Mouse (Mus musculus): Measurements from ENCODE around the gene Bnip2. TPM values are rescaled to one million over a fixed set of nuclear protein-coding genes. Genes with fewer than 3 reads are reported as not detected.

Bnip2 gene
- total and polyA plus RNA-seq, 2 experiments from 2014 or later: 33.2 to 44.3 TPM

DNA sequence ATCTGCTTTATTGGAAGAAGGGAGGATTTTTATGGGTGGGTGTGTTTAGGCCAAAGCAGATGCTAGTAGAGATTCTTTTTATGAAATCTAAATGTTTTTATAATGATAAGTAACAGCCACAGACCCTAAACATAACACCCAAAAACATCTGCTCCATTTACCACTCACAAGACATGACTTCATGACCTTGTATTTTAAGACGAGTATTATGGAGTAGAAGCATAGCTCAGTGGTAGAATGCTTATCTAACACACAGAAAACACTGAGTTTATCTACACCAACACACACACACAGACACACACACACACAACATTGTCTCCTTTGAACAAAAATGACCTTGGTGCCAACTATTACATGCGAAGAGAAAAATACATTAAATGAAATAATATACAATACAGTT, 55.6 kb downstream of the Bnip2 start:
- H3K27ac ChIP-seq: no peak overlapping the region

DNA sequence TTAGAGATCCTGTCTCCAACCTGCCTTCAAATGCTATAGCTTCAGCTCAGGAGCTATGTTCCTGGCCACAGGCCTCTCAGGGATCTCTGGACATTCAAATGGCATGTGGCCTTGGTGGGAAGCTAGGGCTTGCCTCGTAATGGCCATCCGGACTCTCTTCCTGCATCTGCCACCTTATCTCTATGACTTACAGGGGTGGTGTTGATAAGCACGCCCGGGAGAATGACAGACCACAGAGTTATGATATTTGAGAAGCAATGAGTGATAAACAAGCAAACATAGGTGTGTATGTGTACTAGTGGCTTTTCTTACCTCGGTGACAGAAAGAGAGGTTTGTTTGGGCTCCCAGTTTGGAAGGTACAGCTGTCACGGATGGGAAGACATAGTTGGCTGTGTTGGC, 57.0 kb downstream of the Bnip2 start:
- Histone ChIP-seq H3K4me3 (ENCODE audit: low read length) (no peak overlapping the region), H3K36me3 (ENCODE audit: insufficient read depth, low read length) (no peaks in the 10 kb centered on the region), H3K9me3 (ENCODE audit: low read length) (no peaks in the 10 kb centered on the region), H3K27ac (no peak overlapping the region), H3K4me1 (ENCODE audit: insufficient read depth, low read length) (no peaks in the 10 kb centered on the region; the same call in 1 of the 2 replicates), H3K4me2 (ENCODE audit: low read depth, low read length) (no peak overlapping the region), H3K27me3 (ENCODE audit: insufficient read depth, low read length) (no peaks in the 10 kb centered on the region), H3K9ac (replicated peaks; ENCODE audit: low read length) (no peak overlapping the region)
- DNase-seq (ENCODE audit: low spot score) (no peak), ATAC-seq (no peak)
- 93% methylated on average over 6 of the region's 6 CpGs for WGBS
- no peak for TF ChIP-seq CTCF (IDR thresholded peaks at IDR 0.05; ENCODE audit: low read depth)

More for the DNA sequence above, 55.6 kb downstream of the Bnip2 start:
- Histone ChIP-seq H3K36me3 (ENCODE audit: insufficient read depth, low read length) (no peaks in the 10 kb centered on the region), H3K4me2 (ENCODE audit: low read depth, low read length) (no peak overlapping the region), H3K27me3 (ENCODE audit: insufficient read depth, low read length) (no peaks in the 10 kb centered on the region), H3K4me1 (ENCODE audit: insufficient read depth, low read length) (no peaks in the 10 kb centered on the region; the same call in 1 of the 2 replicates), H3K9me3 (ENCODE audit: low read length) (no peaks in the 10 kb centered on the region), H3K9ac (replicated peaks; ENCODE audit: low read length) (no peak overlapping the region), H3K4me3 (ENCODE audit: low read length) (no peak overlapping the region)
- no peak for TF ChIP-seq CTCF (IDR thresholded peaks at IDR 0.05; ENCODE audit: low read depth)
- DNase-seq (ENCODE audit: low spot score): no peak
- ATAC-seq: no peak
- 86% methylated on average over 2 of the region's 2 CpGs for WGBS

- no peaks in the 10 kb centered on the region for H3K36me3 ChIP-seq (ENCODE audit: insufficient read depth, low read length)
- no peak overlapping the region for H3K4me2 ChIP-seq (ENCODE audit: low read depth, low read length)
- H3K9me3 ChIP-seq (ENCODE audit: low read length): no peaks in the 10 kb centered on the region
- no peak overlapping the region for H3K9ac ChIP-seq (replicated peaks; ENCODE audit: low read length)
- H3K4me1 ChIP-seq (ENCODE audit: insufficient read depth, low read length): no peaks in the 10 kb centered on the region; the same call in 1 of the 2 replicates
- no peak for DNase-seq (ENCODE audit: low spot score)
- no peak for ATAC-seq
- H3K27ac ChIP-seq: no peak overlapping the region
- TF ChIP-seq CTCF (IDR thresholded peaks at IDR 0.05; ENCODE audit: low read depth): no peak
- 74% methylated on average over 3 of the region's 3 CpGs for WGBS
- H3K27me3 ChIP-seq (ENCODE audit: insufficient read depth, low read length): no peaks in the 10 kb centered on the region
- H3K4me3 ChIP-seq (ENCODE audit: low read length): no peak overlapping the region
Measured at GRCm38 (mm10) chr9:70047839-70048238, 58.6 kb downstream of the Bnip2 start.

DNA sequence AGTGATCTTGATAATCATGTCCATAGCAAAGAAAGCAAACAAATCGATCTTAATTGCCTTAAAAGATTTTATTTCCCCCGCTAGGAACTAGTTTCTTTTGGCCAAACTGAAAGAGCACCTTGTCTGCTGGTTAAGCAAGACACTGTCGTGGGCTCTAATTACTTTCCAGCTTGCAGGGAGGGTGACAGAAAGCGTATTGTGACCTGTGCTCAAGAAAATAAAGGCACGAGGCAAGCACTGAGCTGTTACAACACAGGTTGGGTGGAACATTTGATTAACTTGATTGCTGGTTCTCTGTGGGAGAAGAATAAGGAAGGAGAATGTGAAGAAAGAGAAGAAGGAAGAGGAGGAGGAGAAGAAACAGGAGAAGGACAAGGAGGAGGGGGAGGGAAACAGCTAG, 59.0 kb downstream of the Bnip2 start:
- Histone ChIP-seq H3K4me1 (ENCODE audit: insufficient read depth, low read length) (no peaks in the 10 kb centered on the region; the same call in 1 of the 2 replicates), H3K27ac (no peak overlapping the region), H3K9ac (replicated peaks; ENCODE audit: low read length) (no peak overlapping the region), H3K4me2 (ENCODE audit: low read depth, low read length) (no peak overlapping the region), H3K4me3 (ENCODE audit: low read length) (no peak overlapping the region), H3K9me3 (ENCODE audit: low read length) (no peaks in the 10 kb centered on the region), H3K27me3 (ENCODE audit: insufficient read depth, low read length) (no peaks in the 10 kb centered on the region), H3K36me3 (ENCODE audit: insufficient read depth, low read length) (no peaks in the 10 kb centered on the region)
- no peak for DNase-seq (ENCODE audit: low spot score)
- WGBS: 58% methylated on average over 5 of the region's 5 CpGs
- ATAC-seq: no peak
- TF ChIP-seq CTCF (IDR thresholded peaks at IDR 0.05; ENCODE audit: low read depth): no peak

GRCm38 (mm10) chr9:70048751-70049415, 59.6 kb downstream of the Bnip2 start:
- no peaks in the 10 kb centered on the region; the same call in 1 of the 2 replicates for H3K4me1 ChIP-seq (ENCODE audit: insufficient read depth, low read length)
- no peak for TF ChIP-seq CTCF (IDR thresholded peaks at IDR 0.05; ENCODE audit: low read depth)
- H3K27me3 ChIP-seq (ENCODE audit: insufficient read depth, low read length): no peaks in the 10 kb centered on the region
- no peak overlapping the region for H3K9ac ChIP-seq (replicated peaks; ENCODE audit: low read length)
- no peak overlapping the region for H3K4me3 ChIP-seq (ENCODE audit: low read length)
- no peak overlapping the region for H3K27ac ChIP-seq
- no peak for DNase-seq (ENCODE audit: low spot score)
- no peak for ATAC-seq
- WGBS: 49% methylated on average over 6 of the region's 6 CpGs
- H3K36me3 ChIP-seq (ENCODE audit: insufficient read depth, low read length): no peaks in the 10 kb centered on the region
- H3K4me2 ChIP-seq (ENCODE audit: low read depth, low read length): no peak overlapping the region
- no peaks in the 10 kb centered on the region for H3K9me3 ChIP-seq (ENCODE audit: low read length)

- Histone ChIP-seq H3K9me3 (ENCODE audit: low read length) (no peaks in the 10 kb centered on the region), H3K4me3 (ENCODE audit: low read length) (no peak overlapping the region)
Measured at GRCm38 (mm10) chr9:70049416-70049783, 60.1 kb downstream of the Bnip2 start.

GRCm38 (mm10) chr9:70049839-70050238, 60.6 kb downstream of the Bnip2 start:
- Histone ChIP-seq H3K36me3 (ENCODE audit: insufficient read depth, low read length) (no peaks in the 10 kb centered on the region), H3K9ac (replicated peaks; ENCODE audit: low read length) (no peak overlapping the region), H3K27me3 (ENCODE audit: insufficient read depth, low read length) (no peaks in the 10 kb centered on the region), H3K4me1 (ENCODE audit: insufficient read depth, low read length) (no peaks in the 10 kb centered on the region; the same call in 1 of the 2 replicates), H3K9me3 (ENCODE audit: low read length) (no peaks in the 10 kb centered on the region), H3K4me3 (ENCODE audit: low read length) (no peak overlapping the region), H3K4me2 (ENCODE audit: low read depth, low read length) (no peak overlapping the region), H3K27ac (no peak overlapping the region)
- WGBS: 41% methylated on average over 8 of the region's 8 CpGs
- no peak for ATAC-seq
- no peak for TF ChIP-seq CTCF (IDR thresholded peaks at IDR 0.05; ENCODE audit: low read depth)
- no peak for DNase-seq (ENCODE audit: low spot score)

More at GRCm38 (mm10) chr9:70049416-70049783, 60.1 kb downstream of the Bnip2 start:
- Histone ChIP-seq H3K27me3 (ENCODE audit: insufficient read depth, low read length) (no peaks in the 10 kb centered on the region), H3K9ac (replicated peaks; ENCODE audit: low read length) (no peak overlapping the region), H3K4me1 (ENCODE audit: insufficient read depth, low read length) (no peaks in the 10 kb centered on the region; the same call in 1 of the 2 replicates), H3K4me2 (ENCODE audit: low read depth, low read length) (no peak overlapping the region), H3K27ac (no peak overlapping the region), H3K36me3 (ENCODE audit: insufficient read depth, low read length) (no peaks in the 10 kb centered on the region)
- peak; percentile 12 for DNase-seq (ENCODE audit: low spot score)
- ATAC-seq: no peak
- TF ChIP-seq CTCF (IDR thresholded peaks at IDR 0.05; ENCODE audit: low read depth): no peak
- 22% methylated on average over 3 of the region's 3 CpGs for WGBS

Measured in hindbrain, postnatal 0 days (tissue).